Mouse (Mus musculus) embryonic fibroblast, embryonic 13.5 days (primary cell): ENCODE measurements at regions not wholly inside any gene's neighbourhood (a gene's known extent, or its start where the extent isn't known, plus 50 kb on each side); places are given as distances from the start of the nearest gene placed in this dataset.

ENCODE experiments used
- CTCF ChIP-seq: IDR thresholded peaks from 2 replicates; pipeline ENCODE4 v1.5.1; 2011; ENCODE audit warnings: mild to moderate bottlenecking, control low read depth, low read length, moderate library complexity, borderline replicate concordance; ENCODE audit not compliant: insufficient read depth
- POLR2A ChIP-seq: IDR thresholded peaks from 2 replicates; pipeline ENCODE4 v1.6.1; 2011; ENCODE audit warnings: low read depth, mild to moderate bottlenecking, control low read depth, low read length, moderate library complexity

DNA sequence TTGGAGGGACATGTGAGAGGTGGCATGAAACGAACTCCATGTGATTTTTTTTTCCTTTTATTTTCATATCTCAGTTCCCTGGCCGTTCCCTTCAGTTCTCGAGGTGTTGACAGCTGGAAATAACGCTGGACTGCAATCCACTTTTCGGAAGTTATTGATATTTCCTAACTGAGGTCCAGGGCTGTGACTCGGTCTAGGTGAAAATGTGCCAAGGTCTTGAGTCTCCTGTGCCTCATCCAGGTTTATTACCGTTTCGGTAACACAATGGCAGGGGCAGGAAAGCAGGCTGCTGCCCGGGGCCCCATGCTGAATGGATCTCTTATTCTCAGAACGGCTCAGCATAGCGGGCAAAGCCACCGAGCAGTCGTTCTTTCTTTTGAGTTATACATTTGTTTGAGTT lies 844.7 kb upstream of the Car8 start:
- TF ChIP-seq POLR2A (no peak), CTCF (no peak)
